Mouse (Mus musculus) spleen, postnatal 10 days (tissue): ENCODE data around the gene Ackr1.
"Not testable (repeated sequence)": the region's sequence is repeated elsewhere in the genome, so short reads cannot be mapped to it uniquely, and the experiment has no call there.

ENCODE experiments used
- DNase-seq, 2 experiments: peaks; one replicate each; pipeline ENCODE4 v3.0.0; 2021 to 2022; ENCODE audit warnings: low spot score in 2 of 2

Ackr1 gene

GRCm38 (mm10) chr1:173349192-173349591 is 15.6 kb upstream of the Ackr1 start:
- DNase-seq: no peak

GRCm38 (mm10) chr1:173348527-173348926 is 15.0 kb upstream of the Ackr1 start:
- DNase-seq: no peak

- DNase-seq: no peak
Observed at GRCm38 (mm10) chr1:173345112-173345511, 11.6 kb upstream of the Ackr1 start.

GRCm38 (mm10) chr1:173343934-173344333 is 10.4 kb upstream of the Ackr1 start:
- DNase-seq: no peak

DNA sequence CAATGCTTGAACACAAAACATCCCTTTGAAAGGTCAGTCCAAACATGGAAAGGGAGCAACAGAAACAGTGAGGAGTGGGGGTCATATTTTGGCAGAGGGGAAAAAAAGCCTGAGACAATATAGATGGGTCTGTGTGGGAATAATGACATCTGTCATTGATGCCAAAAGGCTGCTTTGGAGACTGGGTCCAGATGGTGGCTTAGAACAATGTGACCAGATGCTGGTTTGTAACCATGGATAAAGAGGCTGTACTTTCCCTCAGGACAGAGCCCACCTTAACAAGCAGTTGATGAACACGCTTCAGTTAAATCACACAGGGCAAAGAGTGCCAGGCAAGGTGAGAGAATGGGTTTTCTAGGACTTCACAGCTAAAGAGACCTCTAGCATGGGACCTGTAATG is 8.9 kb upstream of the Ackr1 start:
- DNase-seq: no peak

- peak; percentile 63 to 79 for DNase-seq
Observed at GRCm38 (mm10) chr1:173339543-173339942, 6.0 kb upstream of the Ackr1 start.

DNA sequence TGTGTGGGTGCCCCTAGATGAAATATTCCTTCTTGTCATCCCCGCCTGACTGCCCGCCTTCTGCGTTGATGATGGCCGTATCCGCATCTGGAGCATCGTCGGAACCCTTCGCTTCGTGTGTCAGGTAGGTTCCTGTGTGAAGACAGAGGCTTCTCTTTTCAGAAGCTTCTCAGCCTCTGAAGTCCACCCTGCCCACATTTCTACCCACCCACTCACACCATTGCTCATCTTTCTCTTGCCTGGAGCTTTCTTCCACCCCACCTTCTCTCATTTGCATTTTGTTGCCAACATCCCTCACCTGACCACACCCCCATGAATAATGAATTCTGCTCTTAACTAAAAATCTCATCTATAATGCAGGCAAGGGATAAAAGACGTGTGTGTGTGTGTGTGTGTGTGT is 3.5 kb upstream of the Ackr1 start:
- DNase-seq: no peak

GRCm38 (mm10) chr1:173335903-173336302 is 2.4 kb upstream of the Ackr1 start:
- no peak for DNase-seq

DNA sequence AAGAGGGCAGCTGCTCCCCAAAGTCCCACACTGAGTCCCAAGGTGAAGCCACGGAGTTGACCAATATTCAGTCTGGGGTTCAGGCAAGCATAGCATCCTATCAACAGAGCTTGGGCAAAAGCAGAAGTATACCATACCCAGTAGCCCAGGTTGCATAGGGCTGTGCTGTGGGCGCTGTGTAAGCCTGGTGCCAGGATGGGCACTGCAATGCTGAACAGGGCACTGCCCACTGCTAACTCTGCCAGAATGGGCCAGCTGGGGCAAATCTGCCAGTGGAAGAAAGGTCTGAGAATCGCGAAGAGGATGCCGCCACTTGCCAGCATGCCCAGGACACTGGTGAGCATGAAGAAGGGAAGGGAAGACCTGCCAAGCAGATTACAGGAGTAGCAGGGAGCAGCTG is 1.1 kb downstream of the Ackr1 start:
- DNase-seq: peak; percentile 38 to 58

DNA sequence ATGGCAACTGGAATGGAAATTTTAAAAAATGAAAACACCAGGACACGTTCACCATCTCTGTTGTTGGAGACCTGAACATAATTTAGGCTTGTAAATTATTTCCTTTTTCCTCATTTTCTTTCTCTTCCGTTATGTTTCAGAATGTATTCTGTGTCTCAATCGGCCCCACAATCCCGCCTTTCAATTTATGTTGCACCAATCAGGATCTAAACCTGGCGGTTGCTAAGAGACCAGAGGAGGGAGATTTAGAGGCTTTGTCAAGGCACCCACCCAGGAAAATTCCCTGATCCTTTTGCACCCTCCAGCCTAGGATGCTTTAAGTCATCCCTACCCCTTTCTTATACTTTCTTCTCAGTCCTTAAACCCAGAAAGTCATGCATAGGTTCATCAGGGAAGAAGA is 3.8 kb downstream of the Ackr1 start:
- no peak for DNase-seq

DNA sequence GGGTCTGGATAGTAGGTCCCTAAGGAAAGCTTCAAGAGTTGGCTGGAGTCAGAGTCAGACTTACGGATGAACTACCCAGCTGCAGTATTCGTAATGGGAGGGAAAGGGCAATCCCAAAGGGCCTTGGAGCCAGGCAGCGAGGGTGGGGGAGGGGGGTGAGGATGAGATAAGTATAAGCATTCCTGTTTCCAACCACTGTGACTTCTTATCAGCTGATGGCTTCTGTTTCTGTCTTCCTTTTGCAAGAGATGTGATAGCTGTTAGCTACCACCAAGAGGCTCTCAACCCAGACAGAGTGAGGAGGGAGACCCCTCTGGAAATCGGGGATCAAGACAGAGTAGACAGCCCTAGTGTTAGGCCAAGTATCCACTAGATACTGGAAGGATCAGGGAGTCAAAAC is 4.4 kb downstream of the Ackr1 start:
- DNase-seq: no peak

DNA sequence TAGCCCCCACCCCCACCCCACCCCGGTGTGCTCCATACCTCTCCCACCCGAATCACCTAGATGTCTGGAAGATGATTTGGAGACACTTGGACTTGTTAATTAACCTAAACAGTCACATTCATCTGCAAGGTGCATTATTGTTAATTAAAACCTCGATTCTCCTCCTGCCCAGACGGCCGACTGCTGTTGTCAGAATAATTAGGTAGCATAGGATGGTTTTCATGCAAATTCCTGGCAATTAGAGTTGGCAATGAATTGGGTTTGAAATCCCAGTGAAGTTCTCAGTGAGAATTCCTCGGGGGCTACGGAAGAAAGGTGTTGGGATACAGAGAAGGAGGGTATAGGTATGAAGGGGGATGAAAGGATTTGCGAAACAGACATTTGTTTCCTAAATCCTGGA is 5.1 kb downstream of the Ackr1 start:
- DNase-seq: no peak

GRCm38 (mm10) chr1:173326552-173326951 is 7.0 kb downstream of the Ackr1 start:
- DNase-seq: no peak

GRCm38 (mm10) chr1:173325395-173325794 is 8.2 kb downstream of the Ackr1 start:
- DNase-seq: no peak

- no peak for DNase-seq
Observed at GRCm38 (mm10) chr1:173324961-173325360, 8.6 kb downstream of the Ackr1 start.

GRCm38 (mm10) chr1:173323839-173324585 is 9.5 kb downstream of the Ackr1 start:
- DNase-seq: peak in 1 of 2 experiments; percentile 62

GRCm38 (mm10) chr1:173322249-173322627 is 11.3 kb downstream of the Ackr1 start:
- DNase-seq: no peak

- no peak for DNase-seq
Observed at GRCm38 (mm10) chr1:173321593-173322248, 11.8 kb downstream of the Ackr1 start.

DNA sequence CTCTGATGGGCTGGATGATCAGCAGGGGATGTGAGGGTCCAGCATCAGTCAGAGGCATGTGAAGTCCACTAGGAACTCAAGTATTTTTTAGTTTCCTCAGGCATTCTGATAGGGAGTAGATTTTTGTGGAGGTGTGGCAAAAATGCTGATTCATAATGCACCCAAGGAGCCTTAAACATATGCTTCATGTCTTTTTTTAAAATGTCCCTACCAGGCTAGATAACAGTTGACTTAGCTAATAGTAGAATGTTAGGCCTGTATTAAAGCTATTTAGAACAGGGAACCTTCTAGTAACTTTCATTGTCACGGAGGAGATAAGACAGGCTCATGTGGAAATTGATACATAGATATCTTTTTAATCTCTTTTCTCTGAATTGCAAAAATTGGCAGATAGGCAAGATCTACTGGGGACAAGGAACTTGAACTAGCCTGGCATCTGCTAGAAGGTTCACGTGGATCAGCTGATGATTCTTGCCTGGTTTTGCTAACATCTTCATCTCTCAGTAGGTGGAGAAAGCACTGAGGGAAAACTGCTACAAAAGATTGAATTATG is 15.5 kb downstream of the Ackr1 start:
- no peak for DNase-seq

- DNase-seq: no peak
Observed at GRCm38 (mm10) chr1:173315725-173316124, 17.8 kb downstream of the Ackr1 start.

- not testable (repeated sequence) for DNase-seq
Observed at GRCm38 (mm10) chr1:173313535-173314050, 20.0 kb downstream of the Ackr1 start.

GRCm38 (mm10) chr1:173302795-173303194 is 30.8 kb downstream of the Ackr1 start:
- DNase-seq: not testable (repeated sequence)
